Mouse (Mus musculus) E14TG2a.4 (cell line): ENCODE measurements around the gene Ptpn18.

Experiments
- H3K27me3 ChIP-seq: 2 replicates; pipeline ENCODE4 v1.6.1; 2014; ENCODE audit warnings: low read length, control low read depth; ENCODE audit not compliant: insufficient read depth
- H3K36me3 ChIP-seq: 2 replicates; pipeline ENCODE4 v1.6.1; 2014; ENCODE audit warnings: low read length, control low read depth; ENCODE audit not compliant: insufficient read depth
- H3K4me1 ChIP-seq: replicated peaks from 2 replicates; pipeline ENCODE4 v1.6.1; 2014; ENCODE audit warnings: low read depth, low read length, control low read depth
- H3K4me3 ChIP-seq: replicated peaks from 2 replicates; pipeline ENCODE4 v1.5.1; 2014; ENCODE audit warnings: mild to moderate bottlenecking, low read length
- H3K9me3 ChIP-seq: 2 replicates; pipeline ENCODE4 v1.6.1; 2014; ENCODE audit warnings: low read length, control low read depth
- CTCF ChIP-seq: conservative IDR thresholded peaks from 2 replicates; pipeline ENCODE4 v1.5.1; 2014; ENCODE audit warnings: low read length
- NANOG ChIP-seq: IDR thresholded peaks from 2 replicates; pipeline ENCODE4 v1.6.1; 2014; ENCODE audit warnings: borderline replicate concordance, low read length, mixed read lengths
- POU5F1 ChIP-seq: IDR thresholded peaks from 2 replicates; pipeline ENCODE4 v1.6.1; 2014; ENCODE audit warnings: low read length, borderline replicate concordance

The Ptpn18 gene

GRCm38 (mm10) chr1:34459284-34460060 is at the start of gene Ptpn18:
Gene Ptpn18 (plus strand): TSS chr1:34459762.
- H3K4me1 ChIP-seq = peaks cover 23% of the 10 kb centered on the region
- H3K9me3 ChIP-seq = no peaks in the 10 kb centered on the region
- H3K36me3 ChIP-seq = no peaks in the 10 kb centered on the region
- H3K27me3 ChIP-seq = peaks cover 63% of the 10 kb centered on the region
- H3K4me3 ChIP-seq = peak within 1 kb of the TSS; percentile 83
- TF ChIP-seq CTCF (no peak), NANOG (no peak), POU5F1 (no peak)

DNA sequence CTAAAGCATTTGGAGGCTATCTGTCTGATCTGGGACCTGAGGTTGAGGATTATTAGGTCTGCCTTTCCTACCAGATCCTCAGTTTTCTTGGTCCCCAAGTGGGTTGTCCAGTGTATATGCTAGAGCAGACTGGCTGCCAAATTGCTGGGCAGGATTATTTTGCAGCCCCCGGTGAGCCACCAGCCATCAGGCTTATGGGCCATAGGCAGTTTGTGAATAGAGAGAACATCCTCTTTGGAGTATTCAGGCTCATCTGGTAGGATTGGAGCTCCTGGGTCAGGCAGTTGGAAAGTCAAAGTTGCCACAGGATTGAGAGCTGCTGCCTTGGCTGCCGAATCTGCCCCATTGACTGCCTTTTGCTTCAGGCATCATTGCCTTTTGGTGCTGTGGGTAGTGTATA is 31.1 kb upstream of the Ptpn18 start:
- TF ChIP-seq NANOG = no peak
- TF ChIP-seq POU5F1 = no peak
- no peak for TF ChIP-seq CTCF
- Histone ChIP-seq H3K36me3 (0 out of 2 replicates have a peak, but pooled peaks cover 5% of the 10 kb centered on the region), H3K4me3 (no peak overlapping the region), H3K4me1 (peaks cover 5% of the 10 kb centered on the region; the same call in 1 of the 2 replicates), H3K9me3 (peaks cover 88% of the 10 kb centered on the region), H3K27me3 (peaks cover 7% of the 10 kb centered on the region)

- no peak for TF ChIP-seq CTCF
- TF ChIP-seq POU5F1 = no peak
- TF ChIP-seq NANOG = no peak
- Histone ChIP-seq H3K36me3 (0 out of 2 replicates have a peak, but pooled peaks cover 5% of the 10 kb centered on the region), H3K9me3 (peaks cover 88% of the 10 kb centered on the region), H3K4me1 (peaks cover 11% of the 10 kb centered on the region; the same call in 1 of the 2 replicates), H3K4me3 (peak overlapping the region; percentile 17; the same call in 1 of the 2 replicates), H3K27me3 (peaks cover 7% of the 10 kb centered on the region)
Measured at GRCm38 (mm10) chr1:34429281-34429680, 30.3 kb upstream of the Ptpn18 start.

DNA sequence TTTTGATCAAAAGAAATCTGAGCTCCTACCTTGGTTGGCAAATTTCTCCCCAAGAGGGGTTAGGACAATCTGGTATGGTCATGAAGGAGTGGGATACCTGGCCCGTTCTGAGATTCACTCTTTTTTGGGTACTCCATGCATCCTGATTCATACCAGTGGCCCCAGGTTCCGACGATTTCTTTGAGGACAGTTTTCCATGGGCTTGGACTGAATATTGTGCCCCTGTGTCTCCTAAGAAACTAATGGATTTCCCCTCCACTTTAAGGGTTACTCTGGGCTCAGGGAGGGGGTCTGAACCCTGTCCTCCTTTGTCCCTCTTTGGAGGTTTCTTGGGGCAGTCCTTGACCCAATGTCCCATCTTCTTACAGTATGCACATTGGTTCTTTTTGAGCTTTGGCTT is 28.6 kb upstream of the Ptpn18 start:
- 0 out of 2 replicates have a peak, but pooled peaks cover 5% of the 10 kb centered on the region for H3K36me3 ChIP-seq
- H3K4me1 ChIP-seq = peaks cover 21% of the 10 kb centered on the region
- peaks cover 7% of the 10 kb centered on the region for H3K27me3 ChIP-seq
- peaks cover 74% of the 10 kb centered on the region for H3K9me3 ChIP-seq
- no peak overlapping the region for H3K4me3 ChIP-seq
- TF ChIP-seq POU5F1 (no peak), CTCF (no peak), NANOG (no peak)

DNA sequence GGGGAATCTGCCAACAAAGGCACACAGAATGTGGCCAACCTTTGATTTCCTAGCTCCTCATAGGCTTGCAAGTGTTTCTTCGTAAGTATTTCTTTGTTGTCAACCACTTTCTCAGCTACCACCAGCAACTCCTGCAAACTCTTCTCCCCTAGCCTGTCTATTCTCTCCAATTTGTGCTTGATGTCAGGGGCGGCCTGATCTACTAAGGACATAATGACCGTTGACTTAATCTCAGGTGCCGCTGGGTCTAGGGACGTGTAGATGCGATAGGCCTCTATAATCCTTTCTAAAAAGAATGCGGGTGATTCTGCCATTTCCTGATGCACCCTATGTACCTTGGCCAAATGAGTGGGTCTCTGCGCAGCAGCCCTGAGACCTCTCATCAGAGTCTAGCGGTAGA is 28.1 kb upstream of the Ptpn18 start:
- peaks cover 70% of the 10 kb centered on the region for H3K9me3 ChIP-seq
- peaks cover 23% of the 10 kb centered on the region for H3K4me1 ChIP-seq
- H3K27me3 ChIP-seq = peaks cover 7% of the 10 kb centered on the region
- H3K4me3 ChIP-seq = no peak overlapping the region
- peaks cover 7% of the 10 kb centered on the region; the same call in 1 of the 2 replicates for H3K36me3 ChIP-seq
- TF ChIP-seq NANOG (no peak), POU5F1 (no peak), CTCF (no peak)

- Histone ChIP-seq H3K4me3 (peak overlapping the region; percentile 68), H3K4me1 (peaks cover 24% of the 10 kb centered on the region), H3K27me3 (peaks cover 7% of the 10 kb centered on the region), H3K36me3 (peaks cover 15% of the 10 kb centered on the region), H3K9me3 (peaks cover 60% of the 10 kb centered on the region)
- TF ChIP-seq CTCF = no peak
- TF ChIP-seq NANOG = no peak
- TF ChIP-seq POU5F1 = no peak
Measured at GRCm38 (mm10) chr1:34432411-34432775, 27.2 kb upstream of the Ptpn18 start.

GRCm38 (mm10) chr1:34432776-34433481 is 26.6 kb upstream of the Ptpn18 start:
- TF ChIP-seq CTCF (no peak), NANOG (0 out of 2 replicates have a peak, but pooled peaks have one; percentile 27)
- H3K36me3 ChIP-seq = peaks cover 21% of the 10 kb centered on the region
- H3K4me3 ChIP-seq = peak overlapping the region; percentile 68
- peaks cover 7% of the 10 kb centered on the region for H3K27me3 ChIP-seq
- H3K9me3 ChIP-seq = peaks cover 55% of the 10 kb centered on the region
- H3K4me1 ChIP-seq = peaks cover 30% of the 10 kb centered on the region

GRCm38 (mm10) chr1:34433891-34434521 is 25.6 kb upstream of the Ptpn18 start:
- peaks cover 7% of the 10 kb centered on the region for H3K27me3 ChIP-seq
- TF ChIP-seq CTCF (no peak), NANOG (no peak), POU5F1 (no peak)
- peaks cover 44% of the 10 kb centered on the region for H3K9me3 ChIP-seq
- peak overlapping the region; percentile 85 for H3K4me3 ChIP-seq
- peaks cover 35% of the 10 kb centered on the region for H3K4me1 ChIP-seq
- H3K36me3 ChIP-seq = peaks cover 22% of the 10 kb centered on the region
